Mouse (Mus musculus) kidney, embryonic 16.5 days (tissue): Measurements from ENCODE around the gene Treml1. TPM values are rescaled to one million over a fixed set of nuclear protein-coding genes. Genes with fewer than 3 reads are reported as not detected.
"Not testable (repeated sequence)": the region's sequence is repeated elsewhere in the genome, so short reads cannot be mapped to it uniquely, and the experiment has no call there.

Source experiments
- ATAC-seq: fragments of 200-750 bp; cut with Nextera tagmentation; 2 replicates; pipeline ENCODE4 v1.8.0; 2017; ENCODE audit warnings: moderate TSS enrichment; ENCODE audit not compliant: low FRiP score, low TSS enrichment
- H3K27ac ChIP-seq: fragments of 300-500 bp; sonication (generic); 2 replicates; pipeline ENCODE4 v1.5.1; 2014; ENCODE audit warnings: low read length
- H3K27me3 ChIP-seq: fragments of 300-500 bp; sonication (generic); 2 replicates; pipeline ENCODE4 v1.6.1; 2014; ENCODE audit warnings: low read length, control low read depth, mixed read lengths; ENCODE audit not compliant: insufficient read depth
- H3K36me3 ChIP-seq: fragments of 300-500 bp; sonication (generic); 2 replicates; pipeline ENCODE4 v1.6.1; 2014; ENCODE audit warnings: low read length, control low read depth, mixed read lengths; ENCODE audit not compliant: insufficient read depth
- H3K4me1 ChIP-seq: fragments of 300-500 bp; sonication (generic); 2 replicates; pipeline ENCODE4 v1.6.1; 2014; ENCODE audit warnings: low read length, control low read depth, mixed read lengths; ENCODE audit not compliant: insufficient read depth
- H3K4me2 ChIP-seq: fragments of 300-500 bp; sonication (generic); replicated peaks from 2 replicates; pipeline ENCODE4 v1.6.1; 2014; ENCODE audit warnings: low read depth, low read length
- H3K4me3 ChIP-seq: fragments of 300-500 bp; sonication (generic); 2 replicates; pipeline ENCODE4 v1.5.1; 2014; ENCODE audit warnings: mild to moderate bottlenecking, low read length
- H3K9ac ChIP-seq: fragments of 300-500 bp; sonication (generic); replicated peaks from 2 replicates; pipeline ENCODE4 v1.6.1; 2014; ENCODE audit warnings: low read length
- H3K9me3 ChIP-seq: fragments of 300-500 bp; sonication (generic); 2 replicates; pipeline ENCODE4 v1.6.1; 2016; ENCODE audit warnings: low read length, control low read depth
- WGBS: fragments of 180-500 bp; shearing (Covaris S2); extraction: QIAGEN DNeasy Blood & Tissue Kit; methylation state at CpG from one replicate; pipeline ENCODE4 v1.1.7; 2014; 5-methylcytosine and 5-hydroxymethylcytosine counted together
- polyA plus RNA-seq: library from polyadenylated mRNA; unstranded; fragments of >200 nt; fragmentation: Nextera tagmentation; extraction: Ambion mirVana; gene quantifications from 2 replicates; pipeline ENCODE4 v1.2.1, GENCODE M21; 2015

The Treml1 gene
- polyA plus RNA-seq = 0.59 and 0.66 TPM in 2 replicates

- no peaks in the 10 kb centered on the region for H3K27me3 ChIP-seq
- H3K4me1 ChIP-seq = no peaks in the 10 kb centered on the region
- no peak within 1 kb of the TSS for H3K27ac ChIP-seq
- H3K9ac ChIP-seq = no peak within 1 kb of the TSS
- H3K4me3 ChIP-seq = no peak within 1 kb of the TSS
- no peaks in the 10 kb centered on the region for H3K36me3 ChIP-seq
- no peak for ATAC-seq
- no peak within 1 kb of the TSS for H3K4me2 ChIP-seq
- WGBS = 67% methylated on average over 7 of the region's 7 CpGs
- H3K9me3 ChIP-seq = no peaks in the 10 kb centered on the region
These were observed at the start of gene Treml1 for GRCm38 (mm10) chr17:48359616-48360015. Treml1 (plus strand) TSS chr17:48359916.

DNA sequence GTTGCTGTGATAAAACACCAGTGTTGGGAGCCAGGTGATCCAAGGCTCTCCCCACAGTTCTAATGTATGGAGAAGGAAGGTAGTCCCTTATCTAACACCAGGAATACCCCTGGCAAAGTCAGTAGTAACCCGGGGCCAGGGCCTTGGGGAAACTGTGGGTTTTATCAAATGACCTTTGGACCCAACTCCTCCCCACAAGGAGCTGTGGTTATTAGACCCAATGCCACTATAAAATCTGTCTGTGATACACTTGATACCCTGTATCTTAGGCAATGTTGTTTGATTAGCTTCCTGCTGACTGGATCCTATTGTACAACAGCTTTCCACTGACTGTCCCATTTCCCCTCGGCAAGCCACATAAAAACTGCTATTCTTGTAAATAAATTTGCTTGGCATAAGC lies 47.6 kb upstream of the Treml1 start:
- no peak overlapping the region for H3K4me3 ChIP-seq
- no peak overlapping the region for H3K27ac ChIP-seq
- no peaks in the 10 kb centered on the region for H3K9me3 ChIP-seq
- no peaks in the 10 kb centered on the region for H3K4me1 ChIP-seq
- ATAC-seq = no peak
- no peaks in the 10 kb centered on the region for H3K27me3 ChIP-seq
- 78% methylated on average over 2 of the region's 2 CpGs for WGBS
- H3K36me3 ChIP-seq = no peaks in the 10 kb centered on the region
- no peak overlapping the region for H3K4me2 ChIP-seq
- H3K9ac ChIP-seq = no peak overlapping the region

GRCm38 (mm10) chr17:48315905-48316579 lies 43.7 kb upstream of the Treml1 start, which contains the start of gene B430306N03Rik:
B430306N03Rik (plus strand) TSS chr17:48316141.
- not testable (repeated sequence) for H3K9me3 ChIP-seq, H3K27me3 ChIP-seq, H3K4me2 ChIP-seq, ATAC-seq, H3K36me3 ChIP-seq, H3K9ac ChIP-seq, H3K27ac ChIP-seq, H3K4me1 ChIP-seq, H3K4me3 ChIP-seq
- 90% methylated on average over 3 of the region's 3 CpGs for WGBS

GRCm38 (mm10) chr17:48318686-48319085 lies 41.0 kb upstream of the Treml1 start:
- ATAC-seq = no peak
- Histone ChIP-seq H3K9me3 (no peaks in the 10 kb centered on the region), H3K4me3 (no peak overlapping the region), H3K27me3 (no peaks in the 10 kb centered on the region), H3K36me3 (no peaks in the 10 kb centered on the region), H3K4me1 (no peaks in the 10 kb centered on the region), H3K27ac (no peak overlapping the region), H3K9ac (no peak overlapping the region), H3K4me2 (no peak overlapping the region)
- 93% methylated on average over 1 of the region's 1 CpGs for WGBS

GRCm38 (mm10) chr17:48321279-48321678 lies 38.4 kb upstream of the Treml1 start:
- 76% methylated on average over 2 of the region's 2 CpGs for WGBS
- Histone ChIP-seq H3K27me3 (no peaks in the 10 kb centered on the region), H3K4me2 (no peak overlapping the region), H3K4me3 (no peak overlapping the region), H3K4me1 (no peaks in the 10 kb centered on the region), H3K9ac (no peak overlapping the region), H3K27ac (no peak overlapping the region), H3K9me3 (no peaks in the 10 kb centered on the region), H3K36me3 (no peaks in the 10 kb centered on the region)
- ATAC-seq = no peak

DNA sequence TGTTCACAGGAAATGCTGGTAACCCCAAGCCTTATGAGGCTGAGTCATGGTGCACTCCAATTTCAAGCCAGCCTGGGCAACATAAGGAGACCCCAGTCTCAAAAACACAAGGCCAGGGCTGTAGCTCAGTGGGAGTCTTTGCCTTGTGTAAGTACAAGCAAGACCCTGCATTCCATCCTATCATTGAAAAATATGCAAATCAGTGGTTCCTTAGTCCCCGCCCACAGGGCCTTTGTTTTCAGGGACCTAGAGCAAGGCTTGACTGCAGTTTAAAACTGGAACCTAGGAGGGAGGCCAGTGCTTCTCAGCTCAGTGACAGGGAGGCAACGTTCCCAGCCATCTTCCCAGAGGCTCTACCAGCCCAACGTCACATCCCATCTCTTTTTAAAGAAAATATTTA lies 36.5 kb upstream of the Treml1 start:
- Histone ChIP-seq H3K27me3 (no peaks in the 10 kb centered on the region), H3K4me2 (no peak overlapping the region), H3K4me1 (no peaks in the 10 kb centered on the region), H3K9me3 (no peaks in the 10 kb centered on the region), H3K36me3 (no peaks in the 10 kb centered on the region), H3K9ac (no peak overlapping the region), H3K4me3 (no peak overlapping the region), H3K27ac (no peak overlapping the region)
- no peak for ATAC-seq
- WGBS = 80% methylated on average over 3 of the region's 3 CpGs

GRCm38 (mm10) chr17:48324258-48324657 lies 35.5 kb upstream of the Treml1 start:
- no peak overlapping the region for H3K9ac ChIP-seq
- no peak overlapping the region for H3K27ac ChIP-seq
- H3K36me3 ChIP-seq = no peaks in the 10 kb centered on the region
- 77% methylated on average over 5 of the region's 5 CpGs for WGBS
- no peaks in the 10 kb centered on the region for H3K9me3 ChIP-seq
- no peak overlapping the region for H3K4me2 ChIP-seq
- no peak overlapping the region for H3K4me3 ChIP-seq
- H3K4me1 ChIP-seq = no peaks in the 10 kb centered on the region
- H3K27me3 ChIP-seq = no peaks in the 10 kb centered on the region
- no peak for ATAC-seq

DNA sequence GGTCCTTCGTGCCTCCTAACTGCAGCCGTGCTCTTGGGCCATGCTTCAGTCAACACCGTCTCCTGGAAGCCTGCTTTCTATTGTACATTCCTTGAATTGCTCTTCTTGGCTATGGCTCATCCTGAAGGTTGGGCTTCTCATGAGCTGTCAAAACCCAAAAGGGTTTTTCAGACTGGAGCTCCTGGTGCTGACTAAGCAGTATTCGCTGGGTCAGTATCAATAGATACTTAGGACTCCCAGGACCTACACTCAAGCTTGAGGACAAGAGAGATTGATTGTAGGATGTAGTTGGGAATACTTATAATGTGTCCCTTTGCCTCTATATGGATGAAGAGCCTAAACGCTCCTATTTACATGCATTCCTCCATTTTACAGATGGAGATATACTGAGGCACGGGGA lies 34.6 kb upstream of the Treml1 start:
- Histone ChIP-seq H3K4me1 (no peaks in the 10 kb centered on the region), H3K9ac (no peak overlapping the region), H3K36me3 (no peaks in the 10 kb centered on the region), H3K4me2 (no peak overlapping the region), H3K9me3 (no peaks in the 10 kb centered on the region), H3K4me3 (no peak overlapping the region), H3K27ac (no peak overlapping the region), H3K27me3 (no peaks in the 10 kb centered on the region)
- 91% methylated on average over 6 of the region's 6 CpGs for WGBS
- ATAC-seq = no peak

- no peak overlapping the region for H3K27ac ChIP-seq
- H3K9me3 ChIP-seq = no peaks in the 10 kb centered on the region
- no peaks in the 10 kb centered on the region for H3K4me1 ChIP-seq
- H3K4me2 ChIP-seq = no peak overlapping the region
- H3K27me3 ChIP-seq = no peaks in the 10 kb centered on the region
- H3K36me3 ChIP-seq = no peaks in the 10 kb centered on the region
- no peak overlapping the region for H3K4me3 ChIP-seq
- WGBS = 83% methylated on average over 11 of the region's 11 CpGs
- no peak for ATAC-seq
- no peak overlapping the region for H3K9ac ChIP-seq
These were observed 34.1 kb upstream of the Treml1 start for GRCm38 (mm10) chr17:48325638-48326037.

DNA sequence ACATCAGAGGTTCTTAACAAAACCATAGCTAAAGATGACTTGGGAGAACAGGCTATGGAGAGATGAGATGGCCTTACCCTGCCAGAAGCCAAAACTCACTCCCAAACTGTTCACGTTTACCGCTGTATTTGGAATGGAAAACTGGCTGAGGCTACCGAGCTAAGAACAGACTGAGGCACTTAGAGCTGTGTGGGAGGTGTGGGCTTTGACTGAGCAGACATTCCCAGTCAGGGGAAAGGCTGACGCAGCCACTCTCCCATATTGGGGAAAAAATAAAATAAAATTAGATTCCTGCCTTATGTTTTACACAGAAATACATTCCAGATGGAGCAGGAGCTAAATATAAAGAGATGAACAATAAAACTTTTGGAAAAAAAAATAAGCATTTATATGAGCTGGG lies 33.1 kb upstream of the Treml1 start:
- WGBS = 59% methylated on average over 4 of the region's 4 CpGs
- Histone ChIP-seq H3K9ac (no peak overlapping the region), H3K27me3 (no peaks in the 10 kb centered on the region), H3K4me1 (no peaks in the 10 kb centered on the region), H3K4me3 (no peak overlapping the region), H3K36me3 (no peaks in the 10 kb centered on the region), H3K4me2 (no peak overlapping the region), H3K9me3 (no peaks in the 10 kb centered on the region), H3K27ac (no peak overlapping the region)
- no peak for ATAC-seq
